Mouse (Mus musculus) bone marrow, adult 2 months (tissue): Measurements from ENCODE around the gene Itih2. TPM values are rescaled to one million over a fixed set of nuclear protein-coding genes. Genes with fewer than 3 reads are reported as not detected.

ENCODE experiments used
- H3K27ac ChIP-seq: fragments of 200-500 bp; 2 replicates; pipeline ENCODE4 v1.5.1; 2012; ENCODE audit warnings: low read depth, mild to moderate bottlenecking, control low read depth, inconsistent platforms, low read length; ENCODE audit not compliant: control insufficient read depth, poor library complexity, insufficient read depth
- H3K4me1 ChIP-seq: fragments of 200-500 bp; 2 replicates; pipeline ENCODE4 v1.6.1; 2011; ENCODE audit warnings: low read length; ENCODE audit not compliant: control insufficient read depth, insufficient read depth
- H3K4me3 ChIP-seq: fragments of 200-500 bp; replicated peaks from 2 replicates; pipeline ENCODE3; 2011; ENCODE audit warnings: mild to moderate bottlenecking, low read depth, low read length, control low read depth; ENCODE audit not compliant: control insufficient read depth
- CTCF ChIP-seq: fragments of 200-500 bp; IDR thresholded peaks from 2 replicates; pipeline ENCODE4 v1.5.1; 2011; ENCODE audit warnings: low read length, control low read depth; ENCODE audit not compliant: control insufficient read depth, insufficient read depth
- POLR2A ChIP-seq: fragments of 200-500 bp; IDR thresholded peaks from 2 replicates; pipeline ENCODE4 v1.6.1; 2011; ENCODE audit warnings: low read depth, mild to moderate bottlenecking, control low read depth, low read length, borderline replicate concordance; ENCODE audit not compliant: control insufficient read depth
- WGBS: fragments of 180-500 bp; shearing (Covaris S2); methylation state at CpG from one replicate; pipeline ENCODE4 v1.1.7; 2018; 5-methylcytosine and 5-hydroxymethylcytosine counted together
- polyA plus RNA-seq: library from polyadenylated mRNA; stranded (reverse); fragments of >200 nt; gene quantifications from 2 replicates; pipeline ENCODE4 v1.2.4, GENCODE M21; 2011; ENCODE audit warnings: low replicate concordance; ENCODE audit not compliant: missing spikeins, insufficient read depth, insufficient read length

The Itih2 gene
- polyA plus RNA-seq, 1 experiment = 1.1 TPM

GRCm38 (mm10) chr2:10152590-10152989 lies 21.4 kb upstream of the Itih2 start:
- no peak for TF ChIP-seq POLR2A
- Histone ChIP-seq H3K4me1 (peaks cover 2% of the 10 kb centered on the region), H3K4me3 (no peak overlapping the region), H3K27ac (peak overlapping the region; percentile 62; the same call in 1 of the 2 replicates)
- WGBS = 1% methylated on average over 5 of the region's 5 CpGs

DNA sequence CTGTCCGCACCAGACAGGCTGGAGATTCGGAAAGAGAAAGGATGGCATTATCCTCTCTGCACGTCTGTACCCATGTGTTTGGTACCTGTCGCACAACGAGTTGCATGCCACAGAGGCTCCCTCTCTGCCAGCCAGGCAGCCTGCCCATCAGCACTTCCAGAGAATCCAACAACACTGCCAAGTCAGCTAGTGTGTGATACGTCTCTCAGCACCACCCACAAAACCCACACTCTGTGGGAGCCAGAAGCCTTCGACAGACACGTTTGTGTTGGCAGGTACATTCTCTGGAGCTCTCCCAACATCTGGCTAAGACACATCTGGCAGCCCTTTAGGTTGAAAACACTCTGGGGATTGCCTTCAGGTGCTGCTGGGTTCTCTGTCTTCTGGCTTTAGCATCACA lies 16.0 kb upstream of the Itih2 start:
- H3K27ac ChIP-seq = no peak overlapping the region
- TF ChIP-seq CTCF (no peak), POLR2A (no peak)
- no peak overlapping the region for H3K4me3 ChIP-seq
- H3K4me1 ChIP-seq = no peaks in the 10 kb centered on the region; the same call in 1 of the 2 replicates
- 71% methylated on average over 8 of the region's 8 CpGs for WGBS

DNA sequence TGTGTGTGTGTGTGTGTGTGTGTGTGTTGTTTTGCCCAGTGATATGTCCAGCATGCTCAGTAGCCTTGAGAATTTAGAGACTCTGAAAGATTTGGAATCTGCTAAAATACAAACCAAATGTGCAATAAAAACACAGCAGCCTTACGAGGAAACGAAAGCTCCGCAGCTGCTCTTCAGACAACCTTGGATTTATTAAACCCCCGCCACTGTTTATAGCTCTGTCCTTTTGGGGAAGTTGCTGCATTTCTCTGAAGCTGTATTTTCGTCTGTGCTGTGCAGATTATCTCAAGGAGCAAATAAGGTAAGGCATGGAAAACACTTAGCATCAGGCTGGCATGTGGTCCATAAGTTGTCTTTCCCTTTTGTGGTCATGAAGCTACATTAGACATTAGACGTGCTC lies 14.3 kb upstream of the Itih2 start:
- WGBS = 3% methylated on average over 6 of the region's 6 CpGs

DNA sequence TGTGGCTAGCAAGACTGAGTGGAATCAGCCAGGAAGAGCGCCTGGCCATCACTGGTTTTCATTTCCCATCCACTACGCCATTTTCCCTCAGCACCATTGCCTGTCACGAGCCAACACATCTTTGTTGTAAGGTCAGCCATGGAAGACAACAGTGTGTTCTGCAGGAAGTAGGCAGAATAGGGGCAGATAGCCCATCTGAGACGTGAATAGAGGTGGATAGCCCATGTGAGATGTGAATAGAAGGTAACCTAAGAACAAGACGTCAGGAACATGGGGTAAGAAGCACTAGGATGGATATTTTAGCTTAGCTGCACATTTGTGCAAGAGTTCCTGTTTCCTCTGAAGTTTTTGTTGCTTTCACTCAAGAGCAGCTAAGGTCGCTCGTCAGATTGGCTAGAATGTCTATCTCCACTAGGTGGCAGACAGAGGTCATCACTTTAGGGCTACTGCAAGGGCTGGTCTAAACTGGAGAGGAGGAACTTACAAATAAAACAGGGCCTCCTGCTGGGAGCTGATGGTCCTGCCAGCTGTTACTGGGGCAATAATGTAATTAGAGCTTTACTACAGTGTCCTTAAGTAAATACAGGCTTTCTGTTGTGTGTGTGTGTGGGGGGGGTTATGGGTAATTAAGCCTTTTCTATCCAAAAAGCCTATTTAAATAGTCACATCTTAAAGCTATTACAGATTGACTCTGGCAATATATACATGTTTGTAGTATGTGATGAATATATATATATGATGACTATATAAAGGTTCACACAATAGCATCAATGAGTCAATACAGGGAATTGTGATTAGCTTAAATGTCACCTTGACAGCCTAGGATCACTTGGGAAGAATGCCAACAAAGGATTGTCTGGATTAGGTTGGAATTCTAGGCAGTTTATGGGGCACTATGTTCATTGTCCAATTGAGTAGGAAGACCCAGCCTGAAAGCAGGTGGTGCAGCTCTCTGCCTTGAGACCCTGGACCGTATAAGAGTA lies 11.6 kb upstream of the Itih2 start:
- H3K4me3 ChIP-seq = no peak overlapping the region
- no peak for TF ChIP-seq POLR2A
- TF ChIP-seq CTCF = peak; percentile 76
- WGBS = 27% methylated on average over 8 of the region's 8 CpGs
- H3K27ac ChIP-seq = no peak overlapping the region
- H3K4me1 ChIP-seq = no peaks in the 10 kb centered on the region; the same call in 1 of the 2 replicates

More for the DNA sequence above, 14.3 kb upstream of the Itih2 start:
- H3K27ac ChIP-seq = no peak overlapping the region
- H3K4me1 ChIP-seq = no peaks in the 10 kb centered on the region; the same call in 1 of the 2 replicates
- TF ChIP-seq POLR2A = no peak
- TF ChIP-seq CTCF = no peak
- no peak overlapping the region for H3K4me3 ChIP-seq

- H3K4me1 ChIP-seq = no peaks in the 10 kb centered on the region
- no peak for TF ChIP-seq POLR2A
- TF ChIP-seq CTCF = no peak
- 78% methylated on average over 5 of the region's 5 CpGs for WGBS
Measured at GRCm38 (mm10) chr2:10140456-10140855, 9.3 kb upstream of the Itih2 start.

GRCm38 (mm10) chr2:10137320-10137719 lies 6.1 kb upstream of the Itih2 start:
- Histone ChIP-seq H3K4me1 (no peaks in the 10 kb centered on the region), H3K4me3 (no peak overlapping the region), H3K27ac (no peak overlapping the region)
- WGBS = 47% methylated on average over 2 of the region's 2 CpGs
- TF ChIP-seq CTCF = no peak
- TF ChIP-seq POLR2A = no peak

More at GRCm38 (mm10) chr2:10140456-10140855, 9.3 kb upstream of the Itih2 start:
- Histone ChIP-seq H3K27ac (no peak overlapping the region), H3K4me3 (no peak overlapping the region)

DNA sequence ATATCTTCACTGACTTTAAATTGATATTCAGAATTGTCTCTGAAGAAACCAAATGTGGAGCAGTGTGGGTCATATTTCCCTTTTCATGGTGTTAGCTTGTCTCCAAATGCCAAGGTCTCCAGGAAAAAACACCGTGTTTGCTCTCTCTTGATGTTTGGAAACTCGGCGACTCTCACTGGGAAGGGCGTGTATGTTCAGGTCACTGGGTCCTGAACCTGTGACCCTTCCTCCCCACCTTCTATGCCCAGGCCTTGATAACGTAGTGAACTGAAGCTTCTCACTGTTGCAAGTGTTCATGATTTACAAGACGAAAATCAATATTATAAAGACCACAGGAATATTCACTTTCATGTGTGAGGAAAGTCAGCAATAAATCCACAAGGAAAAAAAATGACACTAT lies 2.7 kb upstream of the Itih2 start:
- WGBS = 77% methylated on average over 6 of the region's 6 CpGs
- H3K27ac ChIP-seq = no peak overlapping the region
- no peaks in the 10 kb centered on the region for H3K4me1 ChIP-seq
- TF ChIP-seq CTCF (no peak), POLR2A (no peak)
- H3K4me3 ChIP-seq = no peak overlapping the region

- H3K27ac ChIP-seq = no peak overlapping the region
- TF ChIP-seq CTCF = no peak
- 74% methylated on average over 1 of the region's 1 CpGs for WGBS
- no peaks in the 10 kb centered on the region for H3K4me1 ChIP-seq
- no peak overlapping the region for H3K4me3 ChIP-seq
Measured at GRCm38 (mm10) chr2:10132128-10132527, 932 bp upstream of the Itih2 start.
